Mouse (Mus musculus) forebrain, embryonic 14.5 days (tissue): Measurements from ENCODE around the gene Tet1. TPM values are rescaled to one million over a fixed set of nuclear protein-coding genes. Genes with fewer than 3 reads are reported as not detected.
"Not testable (repeated sequence)": the region's sequence is repeated elsewhere in the genome, so short reads cannot be mapped to it uniquely, and the experiment has no call there.

Experiments used
- ATAC-seq: fragments of 200-750 bp; cut with Nextera tagmentation; 2 replicates; pipeline ENCODE4 v1.8.0; 2017; ENCODE audit warnings: mild to moderate bottlenecking, moderate library complexity
- DNase-seq: peaks from one replicate; pipeline ENCODE4 v3.0.0-alpha.2; 2015; ENCODE audit warnings: low spot score
- H3K27ac ChIP-seq: fragments of 300-500 bp; sonication (generic); 2 replicates; pipeline ENCODE4 v1.5.1; 2014; ENCODE audit warnings: low read depth, mild to moderate bottlenecking, control low read depth, low read length, moderate library complexity
- H3K27me3 ChIP-seq: fragments of 300-500 bp; sonication (generic); replicated peaks from 2 replicates; pipeline ENCODE4 v1.6.1; 2014; ENCODE audit warnings: low read length, control low read depth, mixed read lengths; ENCODE audit not compliant: control insufficient read depth, insufficient read depth
- H3K36me3 ChIP-seq: fragments of 300-500 bp; sonication (generic); 2 replicates; pipeline ENCODE4 v1.6.1; 2014; ENCODE audit warnings: low read length, control low read depth; ENCODE audit not compliant: control insufficient read depth, insufficient read depth
- H3K4me1 ChIP-seq: fragments of 300-500 bp; sonication (generic); 2 replicates; pipeline ENCODE4 v1.6.1; 2014; ENCODE audit warnings: antibody characterized with exemption, low read length, control low read depth; ENCODE audit not compliant: control insufficient read depth, insufficient read depth
- H3K4me2 ChIP-seq: fragments of 300-500 bp; sonication (generic); 2 replicates; pipeline ENCODE4 v1.6.1; 2014; ENCODE audit warnings: mild to moderate bottlenecking, control low read depth, low read length
- H3K4me3 ChIP-seq: fragments of 300-500 bp; sonication (generic); 2 replicates; pipeline ENCODE4 v1.5.1; 2014; ENCODE audit warnings: low read depth, low read length, control low read depth
- H3K9ac ChIP-seq: fragments of 300-500 bp; sonication (generic); 2 replicates; pipeline ENCODE4 v1.6.1; 2014; ENCODE audit warnings: mild to moderate bottlenecking, low read length, control low read depth, moderate library complexity
- H3K9me3 ChIP-seq: fragments of 300-500 bp; sonication (generic); replicated peaks from 2 replicates; pipeline ENCODE4 v1.6.1; 2016; ENCODE audit warnings: low read length, control low read depth, mixed read lengths; ENCODE audit not compliant: control insufficient read depth
- WGBS: fragments of 180-500 bp; shearing (Covaris S2); extraction: QIAGEN DNeasy Blood & Tissue Kit; methylation state at CpG from one replicate; pipeline ENCODE4 v1.1.7; 2014; 5-methylcytosine and 5-hydroxymethylcytosine counted together
- polyA plus RNA-seq: library from polyadenylated mRNA; unstranded; fragments of >200 nt; fragmentation: Nextera tagmentation; extraction: Ambion mirVana; gene quantifications from 2 replicates; pipeline ENCODE4 v1.2.1, GENCODE M21; 2014

Tet1 gene
- polyA plus RNA-seq, 1 experiment from 2014 or later, result 25.0 TPM

DNA sequence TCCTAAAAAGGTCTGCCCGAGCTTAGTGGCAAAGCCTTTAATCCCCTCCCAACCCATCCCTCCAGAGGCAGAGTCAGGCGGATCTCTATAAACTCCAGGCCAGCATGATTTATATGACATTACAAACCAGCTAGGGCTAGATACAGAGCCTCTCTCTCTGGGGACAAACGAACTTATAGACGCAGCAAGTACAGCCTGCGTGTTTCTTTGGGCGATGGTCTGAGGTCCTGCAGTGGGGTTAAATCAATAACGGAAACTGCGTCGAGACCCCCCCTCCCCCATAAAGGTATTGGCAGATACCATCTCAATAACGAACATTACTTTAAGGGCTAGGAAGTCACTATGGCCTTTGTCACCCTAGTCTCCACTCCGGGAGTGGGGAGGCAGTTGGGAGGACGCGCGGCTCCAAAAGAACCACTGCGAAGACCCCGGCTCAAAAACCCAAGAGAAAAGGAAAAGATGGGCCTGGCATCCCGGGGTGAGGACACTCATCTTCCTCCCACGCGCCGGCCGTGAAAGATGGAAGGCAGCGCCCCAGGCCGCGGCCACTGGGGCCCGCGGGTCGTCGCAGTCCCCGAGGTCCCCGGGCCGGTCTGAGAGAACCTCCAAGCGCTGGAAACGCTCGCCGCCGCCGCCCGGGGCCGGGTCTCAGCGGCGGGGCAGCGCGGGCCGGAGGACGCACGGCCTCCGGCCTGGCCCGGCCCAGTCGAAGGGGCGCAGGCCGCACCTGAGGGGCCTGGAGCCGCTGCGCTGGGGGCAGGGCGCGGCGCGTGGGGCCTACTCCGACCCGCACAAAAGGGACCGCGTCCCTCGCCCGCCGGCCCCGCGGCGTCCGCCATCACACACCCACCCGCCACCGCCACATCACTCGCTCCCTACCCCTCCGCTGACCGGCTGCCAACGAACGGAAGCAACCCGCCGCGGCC lies 117.3 kb downstream of the Tet1 start:
- 1% methylated on average over 58 of the region's 78 CpGs for WGBS
- Histone ChIP-seq H3K9me3 (no peaks in the 10 kb centered on the region), H3K4me3 (peak overlapping the region; percentile 97), H3K27ac (peak overlapping the region; percentile 94), H3K36me3 (peaks cover 39% of the 10 kb centered on the region), H3K4me1 (peaks cover 4% of the 10 kb centered on the region; the same call in 1 of the 2 replicates), H3K4me2 (peak overlapping the region; percentile 73), H3K27me3 (no peaks in the 10 kb centered on the region), H3K9ac (peak overlapping the region; percentile 99)
- DNase-seq (peak; percentile 10), ATAC-seq (peak; percentile 85)

GRCm38 (mm10) chr10:62781776-62782175 lies 127.0 kb downstream of the Tet1 start:
- not testable (repeated sequence) for H3K4me2 ChIP-seq, H3K4me3 ChIP-seq, ATAC-seq, H3K9me3 ChIP-seq, H3K4me1 ChIP-seq, H3K27ac ChIP-seq, DNase-seq, H3K9ac ChIP-seq, H3K27me3 ChIP-seq
- peaks cover 95% of the 10 kb centered on the region for H3K36me3 ChIP-seq
- WGBS, result 91% methylated on average over 1 of the region's 1 CpGs

Other genes starting within 250 kb of the Tet1 start
- 1.9 and 3.0 TPM in 2 replicates for gene Stox1, start 182.9 kb downstream of the Tet1 start, polyA plus RNA-seq
- 118 and 131 TPM in 2 replicates for gene Ccar1, start 116.7 kb downstream of the Tet1 start, polyA plus RNA-seq
- gene Slc25a16, start 11.6 kb upstream of the Tet1 start, polyA plus RNA-seq, result 16.7 and 17.1 TPM in 2 replicates
- gene Dna2, start 38.0 kb upstream of the Tet1 start, polyA plus RNA-seq, result 7.9 and 9.7 TPM in 2 replicates
- 38.6 and 47.9 TPM in 2 replicates for gene Rufy2, start 71.2 kb upstream of the Tet1 start, polyA plus RNA-seq
- 81.2 and 90.8 TPM in 2 replicates for gene Hnrnph3, start 115.2 kb upstream of the Tet1 start, polyA plus RNA-seq
- 0.85 and 1.1 TPM in 2 replicates for gene Pbld2, start 115.3 kb upstream of the Tet1 start, polyA plus RNA-seq
- 0.36 and 0.37 TPM in 2 replicates for gene Pbld1, start 151.2 kb upstream of the Tet1 start, polyA plus RNA-seq
- gene Atoh7, start 190.7 kb upstream of the Tet1 start, polyA plus RNA-seq, result 0.22 and 0.97 TPM in 2 replicates